Mouse (Mus musculus) spleen, adult 2 months (tissue): ENCODE measurements around the gene Zfp2.

Source experiments
- CTCF ChIP-seq: fragments of 200-500 bp; IDR thresholded peaks from 2 replicates; pipeline ENCODE4 v1.5.1; 2011; ENCODE audit warnings: mild to moderate bottlenecking, inconsistent platforms; ENCODE audit not compliant: insufficient read depth, insufficient read length, insufficient replicate concordance; ENCODE audit errors: extremely low read depth
- POLR2A ChIP-seq: fragments of 200-500 bp; IDR thresholded peaks from 2 replicates; pipeline ENCODE4 v1.6.1; 2011; ENCODE audit warnings: low read depth, low read length, inconsistent platforms

- TF ChIP-seq CTCF (no peak), POLR2A (no peak)
These were observed 15.1 kb upstream of the Zfp2 start for GRCm38 (mm10) chr11:50931021-50931420.
